Comparison of ENCODE assay signal across 11 mouse cellular contexts in the genomic region with DNA sequence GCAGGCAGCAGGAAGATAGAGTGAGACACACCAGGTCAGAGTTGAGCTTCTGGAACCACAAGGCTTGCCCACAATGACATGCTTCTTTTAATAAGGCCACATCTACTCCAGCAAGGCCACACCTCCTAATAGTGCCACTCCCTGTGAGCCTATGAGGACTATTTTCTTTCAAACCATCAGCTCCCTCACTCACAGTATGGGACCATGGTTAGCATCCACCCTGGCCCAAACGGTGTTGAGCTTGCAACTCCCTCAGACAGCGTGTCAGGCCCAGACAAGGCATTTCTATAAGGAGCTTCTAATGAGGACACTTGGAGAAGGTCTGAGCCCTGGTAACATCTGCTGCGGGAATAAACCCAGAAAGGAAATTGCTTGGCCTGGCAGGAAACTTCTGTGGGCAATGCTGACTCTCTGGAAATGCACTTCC.
DNase-seq lines count a peak whose midpoint lies in the region; ATAC-seq lines count a peak whose summit lies in the region.
"Had no signal": no experiment of that assay in that cellular context is flagged by ENCODE, and none has a peak within 500 bp of the region (broad histone marks: within the 10 kb centered on the region; RNA-seq: fewer than 3 reads in every experiment).

No protein-coding gene starts in this region.

- H3K4me3 ChIP-seq in liver, embryonic 12.5 days = no peak overlapping the region
- H3K4me3 ChIP-seq in hindbrain, embryonic 11.5 days (ENCODE audit: low read depth, low read length) = no peak overlapping the region

- H3K27me3 ChIP-seq in liver, embryonic 12.5 days (replicated peaks) = no peaks in the 10 kb centered on the region
- H3K27me3 ChIP-seq in hindbrain, embryonic 11.5 days (ENCODE audit: control insufficient read depth, insufficient read depth, low read length) = no peaks in the 10 kb centered on the region

- no peaks in the 10 kb centered on the region for H3K36me3 ChIP-seq in liver, embryonic 12.5 days
- H3K36me3 ChIP-seq in hindbrain, embryonic 11.5 days (ENCODE audit: control insufficient read depth, insufficient read depth, low read length) = no peaks in the 10 kb centered on the region

- WGBS in liver, embryonic 12.5 days (ENCODE audit: insufficient replicate concordance) = 15% methylated on average over 3 of the region's 3 CpGs
- WGBS in hindbrain, embryonic 11.5 days = 84% methylated on average over 3 of the region's 3 CpGs

- H3K4me1 ChIP-seq in liver, embryonic 12.5 days = no peaks in the 10 kb centered on the region
- H3K4me1 ChIP-seq in hindbrain, embryonic 11.5 days (replicated peaks; ENCODE audit: control insufficient read depth, insufficient read depth, low read length) = no peaks in the 10 kb centered on the region

- H3K9me3 ChIP-seq in liver, embryonic 12.5 days (replicated peaks) = no peaks in the 10 kb centered on the region
- H3K9me3 ChIP-seq in hindbrain, embryonic 11.5 days (ENCODE audit: control insufficient read depth, low read length) = no peaks in the 10 kb centered on the region

- DNase-seq in layer of hippocampus, adult 11-12 months (ENCODE audit: low spot score) = peak; percentile 35
- no peak for DNase-seq in layer of hippocampus, postnatal 25 days (ENCODE audit: extremely low spot score in 1 of 2, low spot score in 1 of 2)
- peak; percentile 36 to 67 for DNase-seq in right cerebral cortex, postnatal 10 days (ENCODE audit: low spot score in 2 of 2)
- DNase-seq in right cerebral cortex, postnatal 36 days (ENCODE audit: low spot score in 2 of 2) = no peak
- no peak for DNase-seq in hindbrain, embryonic 11.5 days (ENCODE audit: low spot score)
- DNase-seq: adrenal gland, postnatal 14 days; cerebellum, adult 9-11 months; kidney, adult 2 months; thymus, postnatal 36 days had no signal

- H3K4me2 ChIP-seq in liver, embryonic 12.5 days = no peak overlapping the region
- no peak overlapping the region for H3K4me2 ChIP-seq in hindbrain, embryonic 11.5 days (replicated peaks; ENCODE audit: low read depth, low read length)

- ATAC-seq in liver, embryonic 12.5 days = peak; percentile 54
- ATAC-seq in inflammation-experienced regulatory T-cells, adult 6 months = no peak
- ATAC-seq in hindbrain, embryonic 11.5 days (ENCODE audit: low FRiP score) = no peak

- H3K9ac ChIP-seq in liver, embryonic 12.5 days = no peak overlapping the region
- no peak overlapping the region for H3K9ac ChIP-seq in hindbrain, embryonic 11.5 days (ENCODE audit: low read depth, low read length)

- no peak overlapping the region for H3K27ac ChIP-seq in liver, embryonic 12.5 days
- no peak overlapping the region for H3K27ac ChIP-seq in hindbrain, embryonic 11.5 days (ENCODE audit: low read depth, low read length)

Comparison
In these comparisons a context has a peak if more than half of its experiments do, and no peak if none do; other contexts are left out.
1. DNase-seq: peak in layer of hippocampus, adult 11-12 months (single experiment) and right cerebral cortex, postnatal 10 days (2 of 2); none in layer of hippocampus, postnatal 25 days (0 of 2), right cerebral cortex, postnatal 36 days (0 of 2) and hindbrain, embryonic 11.5 days (single experiment).